Mouse (Mus musculus) left cerebral cortex, postnatal 36 days (tissue): ENCODE results near the gene Olfr1359. TPM values are rescaled to one million over a fixed set of nuclear protein-coding genes. Genes with fewer than 3 reads are reported as not detected.
"Not testable (repeated sequence)": the region's sequence is repeated elsewhere in the genome, so short reads cannot be mapped to it uniquely, and the experiment has no call there.

Experiments
- DNase-seq, 2 experiments: peaks; one replicate each; pipeline ENCODE4 v3.0.0; 2021 to 2022; ENCODE audit warnings: low spot score in 2 of 2, mixed read lengths in 1 of 2
- intact Hi-C: fragments of 180-260 bp; cut with DNase I; formaldehyde crosslinking; loops from one replicate; pipeline ENCODE4 v1.15.1; 2025
- microRNA-seq: library from miRNA; unstranded; fragments of <30 nt; microRNA quantifications from one replicate; pipeline ENCODE4 v1.2.0, GENCODE M21; 2022
- total RNA-seq, 2 experiments: library from RNA; stranded (reverse); gene quantifications; 2 replicates each; pipeline ENCODE4 v1.2.3; 2021

The Olfr1359 gene
- total RNA-seq, 2 experiments from 2014 or later, result not detected

DNA sequence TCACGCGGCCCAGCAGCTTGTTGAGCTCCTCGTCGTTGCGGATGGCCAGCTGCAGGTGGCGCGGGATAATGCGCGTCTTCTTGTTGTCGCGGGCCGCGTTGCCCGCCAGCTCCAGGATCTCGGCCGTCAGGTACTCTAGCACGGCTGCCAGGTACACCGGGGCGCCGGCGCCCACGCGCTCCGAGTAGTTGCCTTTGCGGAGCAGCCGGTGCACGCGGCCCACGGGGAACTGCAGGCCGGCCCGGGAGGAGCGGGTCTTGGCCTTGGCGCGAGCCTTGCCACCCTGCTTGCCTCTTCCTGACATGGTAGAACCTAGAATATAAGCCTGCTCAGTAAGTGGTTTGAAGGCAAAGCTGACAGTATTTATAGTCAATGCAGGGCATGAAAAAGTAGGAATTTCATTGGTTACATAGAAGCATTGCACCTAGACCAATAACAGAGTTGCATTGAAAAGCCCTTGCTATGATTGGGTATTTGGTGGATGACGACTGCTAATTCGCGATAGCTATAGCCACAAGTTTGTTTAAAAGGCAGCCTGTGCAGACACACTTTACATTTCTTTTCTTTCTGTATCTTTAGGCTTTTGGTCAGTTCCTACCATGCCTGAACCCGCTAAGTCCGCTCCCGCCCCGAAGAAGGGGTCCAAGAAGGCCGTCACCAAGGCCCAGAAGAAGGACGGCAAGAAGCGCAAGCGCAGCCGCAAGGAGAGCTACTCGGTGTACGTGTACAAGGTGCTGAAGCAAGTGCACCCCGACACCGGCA lies 55.8 kb downstream of the Olfr1359 start, which contains the start of the genes Hist1h2ak and Hist1h2bn:
Gene Hist1h2ak (minus strand): TSS at position 304 of the 762 bp plus-strand sequence.
Gene Hist1h2bn (plus strand): TSS at position 600 of the 762 bp plus-strand sequence.
- intact Hi-C loops, result loop anchor here (5.0 kb wide), 1 partner anchor 36 kb away; the partner anchor contains the start of genes Hist1h2ai, Hist1h2bl and Hist1h3h
- peak; percentile 71 to 74 for DNase-seq

GRCm38 (mm10) chr13:21754294-21755001 lies 56.5 kb downstream of the Olfr1359 start:
- intact Hi-C loops, result loop anchor here (5.0 kb wide), 1 partner anchor 37 kb away; the partner anchor contains the start of genes Hist1h2ai, Hist1h2bl and Hist1h3h
- DNase-seq, result not testable (repeated sequence)

GRCm38 (mm10) chr13:21755707-21756106 lies 57.8 kb downstream of the Olfr1359 start:
- intact Hi-C loops, result no loop called here
- DNase-seq, result no peak

Small RNA genes lying within 50 kb of the gene (microRNA-seq; reads per million reads assigned to microRNA genes)
- not detected for gene Gm44357
- gene Gm44367, result not detected
- gene Gm44454, result not detected

Other genes with a start within 250 kb of the Olfr1359 start
- 10 to 100 TPM; 43.8 to 58.5 TPM for gene Zscan26, start 244.4 kb upstream of the Olfr1359 start, total RNA-seq
- 1 to 10 TPM; 1.4 to 1.7 TPM for gene Nkapl, start 229.6 kb upstream of the Olfr1359 start, total RNA-seq
- gene Zkscan4, start 219.2 kb upstream of the Olfr1359 start, total RNA-seq, result 1 to 10 TPM; 7.5 to 7.6 TPM
- gene Gm10065, start 218.7 kb upstream of the Olfr1359 start, total RNA-seq, result not detected
- gene AK157302, start 202.9 kb upstream of the Olfr1359 start, total RNA-seq, result 10 to 100 TPM; 20.5 to 25.5 TPM
- 10 to 100 TPM; 56.4 to 67.0 TPM for gene Gm11273, start 196.7 kb upstream of the Olfr1359 start, total RNA-seq
- gene Zkscan8, start 167.0 kb upstream of the Olfr1359 start, total RNA-seq, result 10 to 100 TPM; 15.9 to 18.1 TPM
- gene Olfr1366, start 155.3 kb upstream of the Olfr1359 start, total RNA-seq, result not detected
- not detected for gene Olfr1535, start 138.2 kb upstream of the Olfr1359 start, total RNA-seq
- not detected for gene Olfr1364, start 116.4 kb upstream of the Olfr1359 start, total RNA-seq
- gene Olfr1362, start 84.1 kb upstream of the Olfr1359 start, total RNA-seq, result not detected
- not detected for gene Olfr11, start 55.6 kb upstream of the Olfr1359 start, total RNA-seq
- gene Olfr1361, start 34.7 kb upstream of the Olfr1359 start, total RNA-seq, result not detected
- not detected for gene Olfr1360, start 20.7 kb upstream of the Olfr1359 start, total RNA-seq
- 10 to 100 TPM; 25.8 to 35.2 TPM for gene Hist1h2bl, start 18.0 kb downstream of the Olfr1359 start, total RNA-seq
- 10 to 100 TPM; 26.5 to 66.3 TPM for gene Hist1h2ai, start 18.3 kb downstream of the Olfr1359 start, total RNA-seq
- gene Hist1h3h, start 19.5 kb downstream of the Olfr1359 start, total RNA-seq, result 10 to 100 TPM; 73.2 to 76.4 TPM
- gene Hist1h2bm, start 23.9 kb downstream of the Olfr1359 start, total RNA-seq, result 1 to 10 TPM; 4.0 to 5.5 TPM
- gene Hist1h4j, start 37.0 kb downstream of the Olfr1359 start, total RNA-seq, result 10 to 100 TPM; 16.7 to 20.3 TPM
- gene Hist1h4k, start 52.4 kb downstream of the Olfr1359 start, total RNA-seq, result 100 to 1,000 TPM; 409 to 465 TPM
- gene Hist1h2ak, start 55.7 kb downstream of the Olfr1359 start, total RNA-seq, result 10 to 100 TPM; 14.8 to 15.0 TPM
- 10 to 100 TPM in 1 of 2 experiments, 1 to 10 TPM in 1; 8.2 to 10.1 TPM for gene Hist1h2bn, start 56.0 kb downstream of the Olfr1359 start, total RNA-seq
- 10 to 100 TPM in 1 of 2 experiments, 1 to 10 TPM in 1; 8.2 to 10.1 TPM for gene Hist1h1b, start 82.5 kb downstream of the Olfr1359 start, total RNA-seq
- 10 to 100 TPM; 55.4 to 73.3 TPM for gene Hist1h3i, start 85.3 kb downstream of the Olfr1359 start, total RNA-seq
- not detected for gene Hist1h2an, start 89.1 kb downstream of the Olfr1359 start, total RNA-seq
- gene Hist1h2bp, start 89.3 kb downstream of the Olfr1359 start, total RNA-seq, result 1 to 10 TPM; 8.0 to 8.4 TPM
- gene Hist1h2bq, start 112.1 kb downstream of the Olfr1359 start, total RNA-seq, result 10 to 100 TPM; 36.0 to 39.3 TPM
- 10 to 100 TPM; 12.4 to 22.5 TPM for gene Hist1h2ao, start 112.4 kb downstream of the Olfr1359 start, total RNA-seq
- gene Hist1h4m, start 113.6 kb downstream of the Olfr1359 start, total RNA-seq, result 100 to 1,000 TPM; 258 to 294 TPM
- 10 to 100 TPM; 21.3 to 23.4 TPM for gene Hist1h4n, start 134.1 kb downstream of the Olfr1359 start, total RNA-seq
- gene Hist1h2ap, start 135.4 kb downstream of the Olfr1359 start, total RNA-seq, result 10 to 100 TPM; 20.2 to 20.7 TPM
- gene Hist1h2br, start 135.6 kb downstream of the Olfr1359 start, total RNA-seq, result 10 to 100 TPM; 35.5 to 38.8 TPM
- gene Zfp184, start 247.0 kb downstream of the Olfr1359 start, total RNA-seq, result 1 to 10 TPM; 3.7 to 4.2 TPM